Mouse (Mus musculus) embryonic facial prominence, embryonic 14.5 days (tissue): Measurements from ENCODE around the gene Afap1l2. TPM values are rescaled to one million over a fixed set of nuclear protein-coding genes. Genes with fewer than 3 reads are reported as not detected.

Source experiments
- ATAC-seq: fragments of 200-750 bp; cut with Nextera tagmentation; 2 replicates; pipeline ENCODE4 v1.8.0; 2017; ENCODE audit warnings: low read depth, moderate number of reproducible peaks, moderate TSS enrichment
- DNase-seq: peaks from one replicate; pipeline ENCODE4 v3.0.0-alpha.2; 2015; ENCODE audit warnings: low spot score
- H3K27ac ChIP-seq: fragments of 300-500 bp; sonication (generic); replicated peaks from 2 replicates; pipeline ENCODE4 v1.5.1; 2014; ENCODE audit warnings: low read depth, mild to moderate bottlenecking, low read length, moderate library complexity
- H3K27me3 ChIP-seq: fragments of 300-500 bp; sonication (generic); replicated peaks from 2 replicates; pipeline ENCODE4 v1.6.1; 2014; ENCODE audit warnings: low read length; ENCODE audit not compliant: control insufficient read depth, insufficient read depth
- H3K36me3 ChIP-seq: fragments of 300-500 bp; sonication (generic); 2 replicates; pipeline ENCODE4 v1.6.1; 2014; ENCODE audit warnings: low read length, mixed read lengths; ENCODE audit not compliant: control insufficient read depth, insufficient read depth
- H3K4me1 ChIP-seq: fragments of 300-500 bp; sonication (generic); 2 replicates; pipeline ENCODE4 v1.6.1; 2014; ENCODE audit warnings: antibody characterized with exemption, low read length; ENCODE audit not compliant: control insufficient read depth, insufficient read depth
- H3K4me2 ChIP-seq: fragments of 300-500 bp; sonication (generic); 2 replicates; pipeline ENCODE4 v1.6.1; 2014; ENCODE audit warnings: low read depth, mild to moderate bottlenecking, low read length, moderate library complexity, mixed read lengths
- H3K4me3 ChIP-seq: fragments of 300-500 bp; sonication (generic); 2 replicates; pipeline ENCODE4 v1.5.1; 2014; ENCODE audit warnings: low read depth, mild to moderate bottlenecking, low read length
- H3K9ac ChIP-seq: fragments of 300-500 bp; sonication (generic); 2 replicates; pipeline ENCODE4 v1.6.1; 2014; ENCODE audit warnings: low read depth, mild to moderate bottlenecking, low read length, moderate library complexity, mixed read lengths
- H3K9me3 ChIP-seq: fragments of 300-500 bp; sonication (generic); 2 replicates; pipeline ENCODE4 v1.6.1; 2016; ENCODE audit warnings: low read length; ENCODE audit not compliant: control insufficient read depth
- WGBS: fragments of 180-500 bp; shearing (Covaris S2); extraction: QIAGEN DNeasy Blood & Tissue Kit; methylation state at CpG from one replicate; pipeline ENCODE4 v1.1.7; 2014; 5-methylcytosine and 5-hydroxymethylcytosine counted together
- polyA plus RNA-seq: library from polyadenylated mRNA; unstranded; fragments of >200 nt; fragmentation: Nextera tagmentation; extraction: Ambion mirVana; gene quantifications from 2 replicates; pipeline ENCODE4 v1.2.1, GENCODE M21; 2014

Gene Afap1l2
- polyA plus RNA-seq, 1 experiment from 2014 or later: 10.8 TPM

DNA sequence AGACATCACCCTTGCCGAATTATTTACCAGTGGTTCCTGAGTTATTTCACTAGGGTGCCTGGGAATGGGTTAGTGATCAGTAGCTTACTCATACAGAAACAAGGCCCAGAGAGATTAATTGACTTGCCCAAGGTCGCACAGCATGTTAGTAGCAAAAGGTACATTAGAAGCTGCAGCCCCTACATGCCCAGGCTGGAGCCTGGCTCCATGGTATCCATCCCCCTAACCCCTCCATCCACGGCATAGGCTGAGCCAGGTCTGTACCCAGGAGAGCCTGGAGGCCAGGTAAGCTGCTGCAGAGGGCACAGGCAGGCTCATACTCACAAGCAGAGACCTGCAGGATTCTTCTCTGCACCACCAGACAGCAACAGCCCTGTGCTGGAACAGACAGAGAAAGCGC is 6.1 kb downstream of the Afap1l2 start:
- Histone ChIP-seq H3K9me3 (no peaks in the 10 kb centered on the region), H3K27ac (no peak overlapping the region), H3K27me3 (peaks cover 3% of the 10 kb centered on the region; the same call in 1 of the 2 replicates), H3K9ac (no peak overlapping the region), H3K4me2 (no peak overlapping the region), H3K36me3 (no peaks in the 10 kb centered on the region), H3K4me3 (no peak overlapping the region), H3K4me1 (peaks cover 18% of the 10 kb centered on the region)
- ATAC-seq (no peak), DNase-seq (no peak)
- WGBS: 80% methylated on average over 4 of the region's 4 CpGs

DNA sequence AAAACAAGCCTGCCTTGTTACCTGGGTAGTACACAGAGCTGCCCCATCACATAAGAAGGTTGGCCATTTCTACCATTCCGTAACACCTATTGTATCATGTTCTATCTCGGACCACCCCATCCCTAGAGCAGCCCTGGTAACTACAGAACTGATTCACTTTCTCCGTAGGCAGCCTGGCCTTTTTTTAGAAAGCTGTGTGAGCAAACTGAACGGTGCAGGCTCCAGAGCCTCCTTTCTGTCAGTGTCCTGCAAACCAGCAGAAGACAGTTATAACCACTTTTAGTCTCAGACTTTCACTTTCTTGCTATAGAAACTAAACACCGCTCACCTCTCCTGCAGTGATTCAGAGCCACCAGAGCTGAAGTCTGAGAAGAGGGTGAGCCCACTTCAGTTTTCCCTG is 7.4 kb downstream of the Afap1l2 start:
- Histone ChIP-seq H3K36me3 (no peaks in the 10 kb centered on the region), H3K4me3 (no peak overlapping the region), H3K27ac (no peak overlapping the region), H3K27me3 (no peaks in the 10 kb centered on the region), H3K4me1 (peaks cover 22% of the 10 kb centered on the region), H3K4me2 (no peak overlapping the region), H3K9ac (no peak overlapping the region), H3K9me3 (no peaks in the 10 kb centered on the region)
- WGBS: 89% methylated on average over 5 of the region's 5 CpGs
- DNase-seq (no peak), ATAC-seq (no peak)

DNA sequence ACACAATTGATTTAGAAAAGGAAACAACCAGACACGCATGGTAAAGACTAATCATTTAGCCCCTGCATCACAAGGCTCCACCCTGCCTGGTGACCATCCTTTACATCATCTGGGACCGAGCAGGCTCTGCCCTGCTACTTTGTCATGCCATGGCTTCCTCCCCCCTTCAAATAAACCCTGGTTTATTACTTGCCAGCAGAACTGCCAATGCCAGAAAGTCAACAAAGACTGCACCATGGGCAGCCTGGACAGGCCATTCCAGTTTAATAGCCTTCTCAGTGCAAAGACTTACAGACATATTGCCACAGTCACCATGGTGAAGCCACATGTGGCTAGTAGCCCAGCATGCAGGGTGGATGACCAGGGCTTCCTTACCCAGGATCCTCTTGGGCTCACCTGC is 8.2 kb downstream of the Afap1l2 start:
- Histone ChIP-seq H3K4me3 (no peak overlapping the region), H3K4me1 (peaks cover 22% of the 10 kb centered on the region), H3K36me3 (no peaks in the 10 kb centered on the region), H3K9me3 (no peaks in the 10 kb centered on the region), H3K27ac (0 out of 2 replicates have a peak overlapping the region, but pooled peaks have one; percentile 59), H3K27me3 (no peaks in the 10 kb centered on the region), H3K4me2 (no peak overlapping the region), H3K9ac (no peak overlapping the region)
- 54% methylated on average over 2 of the region's 2 CpGs for WGBS
- ATAC-seq (no peak), DNase-seq (no peak)

DNA sequence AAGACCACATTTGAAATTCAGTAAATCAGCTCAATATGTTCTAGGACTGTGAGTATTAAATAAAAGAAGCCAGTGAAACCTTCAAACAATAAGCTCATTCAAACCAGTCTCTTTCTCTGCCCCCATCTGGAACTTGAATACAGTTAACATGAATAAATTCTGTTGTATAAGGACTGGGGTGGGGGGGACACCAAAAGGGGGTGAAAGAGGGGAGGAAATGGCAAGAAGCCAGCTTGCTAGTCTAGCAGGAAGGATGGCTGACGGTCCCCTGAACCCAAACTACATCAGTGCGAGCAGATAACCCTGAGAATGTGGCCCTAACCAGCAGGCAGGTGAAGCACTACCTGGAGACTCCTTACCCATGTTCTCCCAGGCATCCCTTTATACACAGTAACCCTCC is 9.1 kb downstream of the Afap1l2 start:
- Histone ChIP-seq H3K9ac (no peak overlapping the region), H3K36me3 (no peaks in the 10 kb centered on the region), H3K27ac (peak overlapping the region; percentile 59), H3K9me3 (no peaks in the 10 kb centered on the region), H3K4me2 (no peak overlapping the region), H3K4me1 (peaks cover 22% of the 10 kb centered on the region), H3K27me3 (no peaks in the 10 kb centered on the region), H3K4me3 (no peak overlapping the region)
- WGBS: 50% methylated on average over 2 of the region's 2 CpGs
- ATAC-seq (no peak), DNase-seq (peak; percentile 60)

GRCm38 (mm10) chr19:56998331-56998730 is 9.7 kb downstream of the Afap1l2 start:
- H3K4me3 ChIP-seq: no peak overlapping the region
- no peak overlapping the region for H3K9ac ChIP-seq
- no peaks in the 10 kb centered on the region for H3K9me3 ChIP-seq
- H3K36me3 ChIP-seq: no peaks in the 10 kb centered on the region
- no peak for DNase-seq
- H3K27me3 ChIP-seq: no peaks in the 10 kb centered on the region
- no peak overlapping the region for H3K4me2 ChIP-seq
- peak overlapping the region; percentile 59 for H3K27ac ChIP-seq
- ATAC-seq: no peak
- H3K4me1 ChIP-seq: peaks cover 16% of the 10 kb centered on the region
- WGBS: 66% methylated on average over 4 of the region's 4 CpGs

- peak; percentile 90 for ATAC-seq
- 3% methylated on average over 10 of the region's 10 CpGs for WGBS
Measured at GRCm38 (mm10) chr19:56997164-56997599, 10.8 kb downstream of the Afap1l2 start.

DNA sequence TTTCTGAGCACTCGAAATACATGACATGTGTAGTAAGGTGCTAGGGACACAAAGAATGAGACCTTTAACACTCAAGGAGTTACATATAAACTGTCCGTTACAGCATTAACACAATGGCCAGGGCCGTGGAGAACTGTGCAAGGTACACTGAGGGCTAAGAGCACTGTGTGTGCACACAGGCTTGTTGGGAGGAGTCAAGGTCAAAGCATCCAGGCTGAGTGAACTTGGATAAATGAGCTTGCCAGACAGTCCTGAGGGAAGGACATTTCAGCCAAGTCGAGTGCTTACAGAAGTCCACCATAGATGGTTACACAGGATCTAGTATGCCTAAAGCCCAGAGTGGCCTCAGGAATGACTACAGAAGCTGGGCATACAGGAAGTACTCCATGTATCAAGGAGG is 12.6 kb downstream of the Afap1l2 start:
- H3K4me1 ChIP-seq: peaks cover 20% of the 10 kb centered on the region

More at GRCm38 (mm10) chr19:56997164-56997599, 10.8 kb downstream of the Afap1l2 start:
- H3K27ac ChIP-seq: peak overlapping the region; percentile 67
- H3K27me3 ChIP-seq: no peaks in the 10 kb centered on the region
- 0 out of 2 replicates have a peak overlapping the region, but pooled peaks have one; percentile 35 for H3K9ac ChIP-seq
- no peak overlapping the region for H3K4me3 ChIP-seq
- peaks cover 13% of the 10 kb centered on the region for H3K4me1 ChIP-seq
- DNase-seq: peak; percentile 91
- no peaks in the 10 kb centered on the region for H3K36me3 ChIP-seq
- H3K9me3 ChIP-seq: no peaks in the 10 kb centered on the region
- peak overlapping the region; percentile 41 for H3K4me2 ChIP-seq

GRCm38 (mm10) chr19:56994653-56995052 is 13.4 kb downstream of the Afap1l2 start:
- Histone ChIP-seq H3K27me3 (no peaks in the 10 kb centered on the region), H3K36me3 (no peaks in the 10 kb centered on the region), H3K9me3 (no peaks in the 10 kb centered on the region), H3K4me2 (no peak overlapping the region), H3K4me3 (no peak overlapping the region), H3K4me1 (peaks cover 24% of the 10 kb centered on the region), H3K27ac (no peak overlapping the region), H3K9ac (no peak overlapping the region)
- 79% methylated on average over 4 of the region's 4 CpGs for WGBS
- ATAC-seq (no peak), DNase-seq (no peak)

More for the DNA sequence above, 12.6 kb downstream of the Afap1l2 start:
- Histone ChIP-seq H3K9ac (no peak overlapping the region), H3K27ac (no peak overlapping the region), H3K9me3 (no peaks in the 10 kb centered on the region), H3K27me3 (no peaks in the 10 kb centered on the region), H3K4me2 (no peak overlapping the region), H3K36me3 (no peaks in the 10 kb centered on the region), H3K4me3 (no peak overlapping the region)
- 81% methylated on average over 4 of the region's 4 CpGs for WGBS
- DNase-seq (no peak), ATAC-seq (no peak)

- WGBS: 65% methylated on average over 4 of the region's 4 CpGs
- H3K9me3 ChIP-seq: no peaks in the 10 kb centered on the region
- ATAC-seq (no peak), DNase-seq (no peak)
- no peak overlapping the region for H3K4me2 ChIP-seq
- no peak overlapping the region for H3K4me3 ChIP-seq
- H3K27me3 ChIP-seq: no peaks in the 10 kb centered on the region
- no peaks in the 10 kb centered on the region for H3K36me3 ChIP-seq
- H3K9ac ChIP-seq: no peak overlapping the region
- no peak overlapping the region for H3K27ac ChIP-seq
- peaks cover 28% of the 10 kb centered on the region for H3K4me1 ChIP-seq
Measured at GRCm38 (mm10) chr19:56993763-56994162, 14.3 kb downstream of the Afap1l2 start.
